20 mouse cellular contexts compared by ENCODE assay signal in the genomic region with DNA sequence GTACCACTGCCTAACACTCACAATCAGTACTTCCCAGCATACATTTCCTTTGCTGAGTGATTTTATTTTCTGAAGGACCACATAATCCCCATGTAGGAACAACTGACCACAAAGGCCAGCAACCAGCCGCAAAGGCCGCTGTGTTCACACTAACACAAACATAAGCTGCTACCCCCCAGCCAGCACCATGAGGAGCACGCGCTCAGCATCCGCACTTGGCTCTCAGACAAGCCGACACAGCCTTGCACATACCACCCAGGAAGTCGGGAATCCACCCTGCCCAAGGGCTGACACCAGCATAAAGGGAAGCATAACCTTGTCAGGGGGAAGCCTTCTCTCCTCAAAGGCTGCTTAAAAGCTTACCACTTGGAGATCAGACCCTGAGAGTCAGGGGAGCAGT. TPM values are rescaled to one million over a fixed set of nuclear protein-coding genes. Genes with fewer than 3 reads are reported as not detected.
DNase-seq lines count a peak whose midpoint lies in the region; ATAC-seq and TF ChIP-seq lines count a peak whose summit lies in the region.
"Had no signal": no experiment of that assay in that cellular context is flagged by ENCODE, and none has a peak within 500 bp of the region (broad histone marks: within the 10 kb centered on the region; RNA-seq: fewer than 3 reads in every experiment).

No protein-coding gene starts in this region.

- H3K36me3 ChIP-seq in lung, postnatal 0 days (ENCODE audit: insufficient read depth, low read length) = no peaks in the 10 kb centered on the region
- H3K36me3 ChIP-seq in stomach, embryonic 16.5 days (ENCODE audit: control insufficient read depth, insufficient read depth, low read length) = no peaks in the 10 kb centered on the region
- H3K36me3 ChIP-seq: limb, embryonic 10.5 days; liver, embryonic 13.5 days had no signal

- no peak overlapping the region for H3K27ac ChIP-seq in lung, postnatal 0 days (ENCODE audit: low read length)
- no peak overlapping the region; the same call in 1 of the 2 replicates for H3K27ac ChIP-seq in stomach, embryonic 16.5 days (ENCODE audit: low read length)
- no peak overlapping the region for H3K27ac ChIP-seq in cerebellum, adult 2 months (ENCODE audit: insufficient read depth, low read length)
- H3K27ac ChIP-seq: forebrain, embryonic 13.5 days; gastrocnemius, adult 2 months; hindbrain, postnatal 0 days; limb, embryonic 10.5 days; liver, embryonic 13.5 days had no signal

- TF ChIP-seq CTCF in lung, postnatal 0 days (IDR thresholded peaks at IDR 0.05) = no peak
- no peak for TF ChIP-seq CTCF in Patski (IDR thresholded peaks at IDR 0.05)
- no peak for TF ChIP-seq CTCF in cerebellum, adult 2 months (IDR thresholded peaks at IDR 0.05; ENCODE audit: borderline replicate concordance, insufficient read depth, low read depth, low read length)

- ATAC-seq in lung, postnatal 0 days = peak; percentile 23
- peak; percentile 80 for ATAC-seq in Patski
- peak; percentile 77 for ATAC-seq in stomach, embryonic 16.5 days (ENCODE audit: insufficient read depth, low FRiP score)
- ATAC-seq: CD4-positive, CD25-positive, alpha-beta regulatory T cell, adult 4 months; forebrain, embryonic 13.5 days; hindbrain, postnatal 0 days had no signal

- no peaks in the 10 kb centered on the region for H3K27me3 ChIP-seq in lung, postnatal 0 days (replicated peaks; ENCODE audit: insufficient read depth, low read length)
- peaks cover 24% of the 10 kb centered on the region for H3K27me3 ChIP-seq in Patski
- H3K27me3 ChIP-seq in stomach, embryonic 16.5 days (ENCODE audit: control insufficient read depth, insufficient read depth, low read length) = no peaks in the 10 kb centered on the region
- no peaks in the 10 kb centered on the region; the same call in 1 of the 2 replicates for H3K27me3 ChIP-seq in cerebellum, adult 2 months (ENCODE audit: control insufficient read depth, insufficient read depth, low read length)
- H3K27me3 ChIP-seq: forebrain, embryonic 13.5 days; liver, embryonic 13.5 days had no signal

- no peak overlapping the region for H3K4me2 ChIP-seq in lung, postnatal 0 days (replicated peaks; ENCODE audit: low read depth, low read length)
- H3K4me2 ChIP-seq in stomach, embryonic 16.5 days (ENCODE audit: low read depth, low read length) = no peak overlapping the region
- H3K4me2 ChIP-seq: forebrain, embryonic 13.5 days; liver, embryonic 13.5 days had no signal

- TF ChIP-seq EP300 in lung, postnatal 0 days (IDR thresholded peaks at IDR 0.05) = no peak

- WGBS in lung, postnatal 0 days = 29% methylated on average over 7 of the region's 7 CpGs
- WGBS in stomach, embryonic 16.5 days = 28% methylated on average over 7 of the region's 7 CpGs
- 32% methylated on average over 7 of the region's 7 CpGs for WGBS in cerebellum, adult 2 months

- no peaks in the 10 kb centered on the region for H3K4me1 ChIP-seq in lung, postnatal 0 days (ENCODE audit: insufficient read depth, low read depth, low read length)
- 0 out of 2 replicates have a peak, but pooled peaks cover 4% of the 10 kb centered on the region for H3K4me1 ChIP-seq in stomach, embryonic 16.5 days (ENCODE audit: control insufficient read depth, insufficient read depth, low read length)
- no peaks in the 10 kb centered on the region for H3K4me1 ChIP-seq in cerebellum, adult 2 months (ENCODE audit: control insufficient read depth, insufficient read depth, low read length)
- H3K4me1 ChIP-seq: forebrain, embryonic 13.5 days; liver, embryonic 13.5 days had no signal

- no peak overlapping the region for H3K4me3 ChIP-seq in lung, postnatal 0 days (ENCODE audit: low read depth, low read length)
- H3K4me3 ChIP-seq in stomach, embryonic 16.5 days (replicated peaks; ENCODE audit: low read length) = no peak overlapping the region
- H3K4me3 ChIP-seq in cerebellum, adult 2 months (replicated peaks; ENCODE audit: insufficient read depth, low read depth, low read length) = no peak overlapping the region
- H3K4me3 ChIP-seq: forebrain, embryonic 13.5 days; gastrocnemius, adult 2 months; limb, embryonic 10.5 days; liver, embryonic 13.5 days; megakaryocyte, embryonic 14.5 days had no signal

- H3K9me3 ChIP-seq in lung, postnatal 0 days (ENCODE audit: low read length) = no peaks in the 10 kb centered on the region
- H3K9me3 ChIP-seq in stomach, embryonic 16.5 days (replicated peaks; ENCODE audit: control insufficient read depth, low read length) = no peaks in the 10 kb centered on the region
- H3K9me3 ChIP-seq: forebrain, embryonic 13.5 days; limb, embryonic 10.5 days; liver, embryonic 13.5 days had no signal

- POLR2A ChIA-PET in Patski (lab: Charles Lee) = no interaction called here

- CTCF ChIA-PET in Patski (lab: Charles Lee) = interaction anchor here (0.9 to 2.4 kb wide), 3 partner anchors 11 to 17 kb away, joined by 3 to 6 read pairs (median 4); no protein-coding TSS in a partner anchor

- TF ChIP-seq POLR2A in cerebellum, adult 2 months (IDR thresholded peaks at IDR 0.05; ENCODE audit: borderline replicate concordance, insufficient read depth, low read length) = no peak

- in situ Hi-C loops in Patski (cut with MboI; ENCODE audit: low pct_unique_long_range_greater_than_20kb) = loop anchor here (5.0 to 25.0 kb wide), 2 partner anchors 236 to 1056 kb away; no protein-coding TSS in a partner anchor

- DNase-seq in heart, adult 11 months = peak; percentile 85
- no peak for DNase-seq in heart, adult 8-10 months (ENCODE audit: low spot score)
- peak; percentile 22 for DNase-seq in lung, postnatal 0 days (ENCODE audit: low spot score)
- DNase-seq in lung, adult 18-20 months = no peak
- peak; percentile 84 for DNase-seq in Patski (ENCODE audit: low read depth, low spot score)
- no peak for DNase-seq in cerebellum, adult 2 months
- DNase-seq: adrenal gland, postnatal 25 days; cerebellum, postnatal 10 days; gastrocnemius, adult 2 months; heart, adult 18-20 months; liver, embryonic 13.5 days; right cerebral cortex, adult 18-20 months; thymus, postnatal 25 days had no signal

- no peak overlapping the region for H3K9ac ChIP-seq in lung, postnatal 0 days (replicated peaks; ENCODE audit: low read depth)
- no peak overlapping the region for H3K9ac ChIP-seq in stomach, embryonic 16.5 days (ENCODE audit: low read length)
- H3K9ac ChIP-seq: forebrain, embryonic 13.5 days; liver, embryonic 13.5 days had no signal

RNA-seq across cellular contexts. Expression of a gene that starts 38.7 kb away (rescaled TPM):
- total RNA-seq in heart, adult 8-10 months (2022) = 10 to 100 TPM; 62.0 to 82.7 (median 71.5) TPM
- 2.4 and 3.4 TPM in 2 replicates for polyA plus RNA-seq in lung, postnatal 0 days (2015; fragmentation: Nextera tagmentation; extraction: Ambion mirVana)
- 0.63 TPM for polyA plus RNA-seq in Patski (2021)
- polyA plus RNA-seq in stomach, embryonic 16.5 days (2015; fragmentation: Nextera tagmentation; extraction: Ambion mirVana) = 0.97 and 1.2 TPM in 2 replicates
- polyA plus RNA-seq in cerebellum, adult 2 months (2012; rRNA removed) = 4.8 and 5.1 TPM in 2 replicates
- total RNA-seq: MEL had no signal
- polyA plus RNA-seq: CD4-positive, CD25-positive, alpha-beta regulatory T cell, adult 4 months had no signal

Comparison
In these comparisons a context has a peak if more than half of its experiments do, and no peak if none do; other contexts are left out.
1. DNase-seq: peak in heart, adult 11 months (single experiment), lung, postnatal 0 days (single experiment) and Patski (single experiment); none in heart, adult 8-10 months (single experiment), lung, adult 18-20 months (0 of 2) and cerebellum, adult 2 months (0 of 2).
2. ATAC-seq: peak in every context shown above with its lines; median percentile 80 in Patski; 77 in stomach, embryonic 16.5 days; 23 in lung, postnatal 0 days.